Mouse (Mus musculus): ENCODE measurements around the gene Casc1. TPM values are rescaled to one million over a fixed set of nuclear protein-coding genes. Genes with fewer than 3 reads are reported as not detected.

Gene Casc1
- total and polyA plus RNA-seq, 3 experiments, result 0.15 to 0.22 TPM; not detected in 1

- peaks cover 3 to 6% of the 10 kb centered on the region in 2 experiments for H3K36me3 ChIP-seq (ENCODE audit: control insufficient read depth in 1 of 2, insufficient read depth in 2 of 2, low read length in 2 of 2)
These were observed 61.8 kb downstream of the Casc1 start for GRCm38 (mm10) chr6:145149054-145149453.

GRCm38 (mm10) chr6:145147716-145148115 is 63.1 kb downstream of the Casc1 start:
- Histone ChIP-seq H3K36me3 (ENCODE audit: control insufficient read depth in 1 of 2, insufficient read depth in 2 of 2, low read length in 2 of 2) (peaks cover 3 to 6% of the 10 kb centered on the region in 2 experiments), H3K4me3 (ENCODE audit: control insufficient read depth in 1 of 2, insufficient read depth in 1 of 2, low read depth in 2 of 2, low read length in 2 of 2) (no peak overlapping the region), H3K79me2 (ENCODE audit: control insufficient read depth, insufficient read depth, low read length, poor library complexity) (no peaks in the 10 kb centered on the region), H3K9me3 (replicated peaks; ENCODE audit: insufficient read depth, low read length) (no peaks in the 10 kb centered on the region), H3K9ac (ENCODE audit: control insufficient read depth, low read depth, low read length, poor library complexity, severe bottlenecking) (no peak overlapping the region), H3K27me3 (ENCODE audit: control insufficient read depth in 1 of 2, insufficient read depth in 2 of 2, low read length in 2 of 2) (no peaks in the 10 kb centered on the region), H3K4me1 (ENCODE audit: control insufficient read depth in 1 of 2, insufficient read depth in 2 of 2, low read length in 2 of 2) (peaks cover 2 to 4% of the 10 kb centered on the region in 2 experiments; a peak in 2 of 4 replicates), H3K27ac (ENCODE audit: control insufficient read depth, low read depth, low read length) (no peak overlapping the region)
- DNase-seq (ENCODE audit: low read depth, low spot score), result no peak
- no peak for TF ChIP-seq MAX (IDR thresholded peaks at IDR 0.05; ENCODE audit: low read length)
- TF ChIP-seq BHLHE40 (IDR thresholded peaks at IDR 0.05; ENCODE audit: borderline replicate concordance, low read depth, low read length), result no peak
- TF ChIP-seq RCOR1 (IDR thresholded peaks at IDR 0.05; ENCODE audit: low read depth, low read length), result no peak
- TF ChIP-seq ZC3H11A (IDR thresholded peaks at IDR 0.05; ENCODE audit: low read depth, low read length), result no peak
- TF ChIP-seq JUND (IDR thresholded peaks at IDR 0.05; ENCODE audit: low read depth, low read length), result no peak
- no peak for TF ChIP-seq RAD21 (IDR thresholded peaks at IDR 0.05; ENCODE audit: low read depth, low read length)
- no peak for TF ChIP-seq EP300 (IDR thresholded peaks at IDR 0.05; ENCODE audit: low read depth in 1 of 2, low read length in 2 of 2)
- no peak for TF ChIP-seq POLR2A (IDR thresholded peaks at IDR 0.05; ENCODE audit: control insufficient read depth in 1 of 2, insufficient read depth in 1 of 2, low read depth in 1 of 2, low read length in 2 of 2, poor library complexity in 1 of 2)

More at GRCm38 (mm10) chr6:145149054-145149453, 61.8 kb downstream of the Casc1 start:
- TF ChIP-seq TBP (IDR thresholded peaks at IDR 0.05; ENCODE audit: low read depth, low read length) (no peak), MAX (IDR thresholded peaks at IDR 0.05; ENCODE audit: low read length) (peak; percentile 89), TAL1 (IDR thresholded peaks at IDR 0.05; ENCODE audit: low read length) (no peak), HCFC1 (IDR thresholded peaks at IDR 0.05; ENCODE audit: low read depth, low read length) (no peak), USF1 (IDR thresholded peaks at IDR 0.05; ENCODE audit: low read depth, low read length) (peak; percentile 90), MYC (IDR thresholded peaks at IDR 0.05; ENCODE audit: low read depth, low read length) (0 out of 2 replicates have a peak, but pooled peaks have one; percentile 35), USF2 (IDR thresholded peaks at IDR 0.05; ENCODE audit: borderline replicate concordance in 1 of 2, insufficient read depth in 1 of 2, low read depth in 1 of 2, low read length in 2 of 2) (peak in 1 of 2 experiments; percentile 25; a peak in 1 of 4 replicates), GATA1 (IDR thresholded peaks at IDR 0.05; ENCODE audit: low read depth, low read length) (peak; percentile 48), MEF2A (IDR thresholded peaks at IDR 0.05; ENCODE audit: extremely low read depth, insufficient replicate concordance, low read depth, low read length, poor library complexity, severe bottlenecking) (no peak), ETS1 (IDR thresholded peaks at IDR 0.05; ENCODE audit: low read depth, low read length) (peak; percentile 68), BHLHE40 (IDR thresholded peaks at IDR 0.05; ENCODE audit: borderline replicate concordance, low read depth, low read length) (peak; percentile 92), MXI1 (IDR thresholded peaks at IDR 0.05; ENCODE audit: low read depth, low read length) (peak; percentile 53), ZNF384 (IDR thresholded peaks at IDR 0.05; ENCODE audit: low read depth, low read length) (no peak), MAFK (IDR thresholded peaks at IDR 0.05; ENCODE audit: borderline replicate concordance, low read depth, low read length) (no peak), POLR2AphosphoS5 (IDR thresholded peaks at IDR 0.05; ENCODE audit: borderline replicate concordance, low read depth, low read length) (no peak), SIN3A (IDR thresholded peaks at IDR 0.05; ENCODE audit: low read length) (peak; percentile 68)
- H3K4me1 ChIP-seq (ENCODE audit: control insufficient read depth in 1 of 2, insufficient read depth in 2 of 2, low read length in 2 of 2), result peaks cover 2 to 4% of the 10 kb centered on the region in 2 experiments; a peak in 2 of 4 replicates
- no peak overlapping the region for H3K4me3 ChIP-seq (ENCODE audit: control insufficient read depth in 1 of 2, insufficient read depth in 1 of 2, low read depth in 2 of 2, low read length in 2 of 2)
- H3K9me3 ChIP-seq (replicated peaks; ENCODE audit: insufficient read depth, low read length), result no peaks in the 10 kb centered on the region
- DNase-seq (ENCODE audit: low read depth, low spot score), result peak; percentile 83
- H3K79me2 ChIP-seq (ENCODE audit: control insufficient read depth, insufficient read depth, low read length, poor library complexity), result no peaks in the 10 kb centered on the region
- H3K27me3 ChIP-seq (ENCODE audit: control insufficient read depth in 1 of 2, insufficient read depth in 2 of 2, low read length in 2 of 2), result no peaks in the 10 kb centered on the region
- no peak overlapping the region for H3K9ac ChIP-seq (ENCODE audit: control insufficient read depth, low read depth, low read length, poor library complexity, severe bottlenecking)
- peak overlapping the region; percentile 37; the same call in 1 of the 2 replicates for H3K27ac ChIP-seq (ENCODE audit: control insufficient read depth, low read depth, low read length)
